Mouse (Mus musculus) bone marrow, adult 2 months (tissue): ENCODE results near the gene Fam229b.

Source experiments
- CTCF ChIP-seq: fragments of 200-500 bp; IDR thresholded peaks from 2 replicates; pipeline ENCODE4 v1.5.1; 2011; ENCODE audit warnings: low read length, control low read depth; ENCODE audit not compliant: control insufficient read depth, insufficient read depth
- POLR2A ChIP-seq: fragments of 200-500 bp; IDR thresholded peaks from 2 replicates; pipeline ENCODE4 v1.6.1; 2011; ENCODE audit warnings: low read depth, mild to moderate bottlenecking, control low read depth, low read length, borderline replicate concordance; ENCODE audit not compliant: control insufficient read depth

GRCm38 (mm10) chr10:39165632-39166115, 32.0 kb upstream of the Fam229b start:
- TF ChIP-seq CTCF (no peak), POLR2A (no peak)
